Mouse (Mus musculus): ENCODE results near the gene Sox5.

- no peak for TF ChIP-seq USF1 (IDR thresholded peaks at IDR 0.05; ENCODE audit: low read depth, low read length)
- no peak for TF ChIP-seq CTCF (conservative IDR thresholded peaks at IDR 0.05 in 1 of 2, IDR thresholded peaks at IDR 0.05 in 1 of 2; ENCODE audit: low read depth in 2 of 2, low read length in 2 of 2)
These were observed 76.8 kb downstream of the Sox5 start for GRCm38 (mm10) chr6:144704962-144705361.

Measured in CH12.LX (cell line).